Mouse (Mus musculus): ENCODE data around the gene Baz1a.

Gene Baz1a

GRCm38 (mm10) chr12:54859531-54859930 is 154.6 kb downstream of the Baz1a start:
- no peak for DNase-seq (ENCODE audit: low read depth)

- DNase-seq (ENCODE audit: low read depth) = no peak
Measured at GRCm38 (mm10) chr12:54850551-54850950, 163.6 kb downstream of the Baz1a start.

- no peak for DNase-seq (ENCODE audit: low read depth)
Measured at GRCm38 (mm10) chr12:54844415-54844814, 169.7 kb downstream of the Baz1a start.

All from 416B (cell line).